Mouse (Mus musculus): ENCODE results near the gene Tctn1. TPM values are rescaled to one million over a fixed set of nuclear protein-coding genes. Genes with fewer than 3 reads are reported as not detected.

Tctn1 gene
- polyA plus RNA-seq, 1 experiment from 2014 or later: 2.7 TPM

DNA sequence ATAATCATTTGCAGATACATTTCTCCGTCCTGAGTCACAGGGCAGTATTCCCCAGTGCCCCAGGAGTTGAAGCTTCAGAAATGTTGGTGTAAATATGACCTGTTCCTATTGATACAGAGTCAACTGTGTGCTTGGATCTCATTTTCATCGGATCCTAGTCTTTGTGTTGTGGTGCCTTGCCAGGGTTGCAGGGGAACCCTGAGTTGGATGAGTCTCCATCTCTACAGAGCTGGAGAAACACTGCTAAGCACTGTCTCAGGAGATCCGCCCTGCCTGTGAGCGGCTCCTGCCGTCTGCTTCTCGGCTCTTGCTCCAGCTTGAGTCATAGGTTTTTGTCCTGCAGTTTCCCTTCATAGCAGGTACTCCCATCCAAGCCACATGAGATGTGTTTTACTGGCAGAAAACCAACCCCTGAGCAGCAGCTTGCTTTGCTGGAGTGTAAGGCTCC lies 35.8 kb upstream of the Tctn1 start:
- H3K9me3 ChIP-seq (replicated peaks): no peaks in the 10 kb centered on the region
- H3K27ac ChIP-seq (ENCODE audit: poor library complexity, severe bottlenecking): no peak overlapping the region
- 85% methylated on average over 6 of the region's 6 CpGs for WGBS
- no peaks in the 10 kb centered on the region for H3K27me3 ChIP-seq (replicated peaks)
- H3K4me3 ChIP-seq: no peak overlapping the region
- no peak for ATAC-seq (ENCODE audit: insufficient number of reproducible peaks, low FRiP score)
- no peak overlapping the region for H3K9ac ChIP-seq
- H3K4me1 ChIP-seq (replicated peaks): peaks cover 55% of the 10 kb centered on the region
- H3K36me3 ChIP-seq: peaks cover 4% of the 10 kb centered on the region; the same call in 1 of the 2 replicates
- H3K4me2 ChIP-seq: no peak overlapping the region

DNA sequence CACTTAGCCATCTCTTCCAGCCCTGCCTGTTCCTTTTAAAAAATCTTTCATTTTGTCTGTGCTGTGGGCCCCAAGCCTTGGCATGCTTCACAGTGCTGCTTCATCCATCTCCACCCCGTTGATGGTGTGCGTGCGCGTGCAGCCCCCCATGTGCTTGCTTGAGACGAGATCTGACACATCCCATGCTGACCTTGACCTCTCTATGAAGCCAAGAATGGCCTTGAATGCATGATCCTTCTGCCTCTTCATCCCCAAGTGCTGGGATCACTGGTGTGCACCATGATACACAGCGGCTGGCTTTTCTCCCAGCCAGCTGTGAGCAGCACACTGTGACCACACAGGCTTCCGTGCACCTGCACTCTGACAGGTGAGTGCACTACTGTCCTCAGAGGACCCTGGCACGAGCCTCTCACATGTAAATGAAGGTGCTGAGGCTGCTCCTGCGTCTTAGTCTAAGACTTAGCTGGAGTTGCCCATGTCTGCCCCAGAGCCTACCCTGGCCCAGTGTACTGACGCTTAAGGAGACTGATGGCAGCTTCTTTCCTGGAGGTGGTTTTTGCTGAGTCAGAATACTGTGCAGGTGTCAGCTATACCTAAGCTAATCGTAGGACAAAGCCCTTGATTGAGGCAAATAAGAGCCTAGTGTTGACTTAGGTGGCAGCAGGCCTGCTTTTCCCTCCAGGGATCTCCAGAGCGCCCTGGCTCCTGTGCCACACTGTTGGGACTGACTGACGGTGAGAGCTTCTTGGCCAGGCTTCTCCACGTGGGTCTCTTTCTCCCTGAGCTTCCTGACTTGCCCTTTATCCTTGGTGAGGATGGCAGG lies 31.1 kb upstream of the Tctn1 start:
- Histone ChIP-seq H3K36me3 (peaks cover 2% of the 10 kb centered on the region; the same call in 1 of the 2 replicates), H3K4me1 (replicated peaks) (peaks cover 63% of the 10 kb centered on the region), H3K4me3 (no peak overlapping the region), H3K4me2 (no peak overlapping the region), H3K27ac (ENCODE audit: poor library complexity, severe bottlenecking) (no peak overlapping the region), H3K9me3 (replicated peaks) (no peaks in the 10 kb centered on the region), H3K27me3 (replicated peaks) (no peaks in the 10 kb centered on the region), H3K9ac (no peak overlapping the region)
- no peak for ATAC-seq (ENCODE audit: insufficient number of reproducible peaks, low FRiP score)
- WGBS: 88% methylated on average over 14 of the region's 14 CpGs

- H3K9me3 ChIP-seq (replicated peaks): 0 out of 2 replicates have a peak, but pooled peaks cover 2% of the 10 kb centered on the region
- peaks cover 2% of the 10 kb centered on the region; the same call in 1 of the 2 replicates for H3K36me3 ChIP-seq
- no peak overlapping the region for H3K27ac ChIP-seq (ENCODE audit: poor library complexity, severe bottlenecking)
- peaks cover 63% of the 10 kb centered on the region for H3K4me1 ChIP-seq (replicated peaks)
- H3K27me3 ChIP-seq (replicated peaks): no peaks in the 10 kb centered on the region
- H3K4me3 ChIP-seq: no peak overlapping the region
- 87% methylated on average over 3 of the region's 3 CpGs for WGBS
- no peak overlapping the region for H3K4me2 ChIP-seq
- no peak overlapping the region for H3K9ac ChIP-seq
- ATAC-seq (ENCODE audit: insufficient number of reproducible peaks, low FRiP score): no peak
These were observed 30.0 kb upstream of the Tctn1 start for GRCm38 (mm10) chr5:122294219-122294735.

DNA sequence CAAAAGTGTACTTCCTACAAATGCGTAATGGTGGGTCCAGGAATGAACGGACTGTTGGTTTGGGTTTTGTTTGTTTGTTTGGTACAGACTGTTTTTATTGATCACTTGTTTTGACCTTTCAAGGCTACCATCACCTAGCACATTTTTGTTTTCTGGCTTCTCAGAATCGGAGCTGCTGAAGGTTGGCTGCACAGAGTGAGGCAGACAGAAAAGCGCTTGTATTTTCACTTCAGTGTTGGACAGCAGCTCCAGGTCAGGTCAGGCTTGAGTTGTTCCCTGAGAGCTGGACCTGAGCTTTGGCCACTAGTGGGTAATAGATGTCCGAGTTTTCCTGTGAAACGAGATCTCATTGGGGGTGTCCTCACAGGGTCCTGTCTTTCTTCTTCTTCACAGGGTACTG lies 28.9 kb upstream of the Tctn1 start:
- Histone ChIP-seq H3K27me3 (replicated peaks) (no peaks in the 10 kb centered on the region), H3K4me3 (no peak overlapping the region), H3K4me1 (replicated peaks) (peaks cover 59% of the 10 kb centered on the region), H3K9ac (no peak overlapping the region), H3K9me3 (replicated peaks) (0 out of 2 replicates have a peak, but pooled peaks cover 2% of the 10 kb centered on the region), H3K4me2 (no peak overlapping the region), H3K36me3 (peaks cover 10% of the 10 kb centered on the region; the same call in 1 of the 2 replicates), H3K27ac (ENCODE audit: poor library complexity, severe bottlenecking) (peak overlapping the region; percentile 33; the same call in 1 of the 2 replicates)
- 63% methylated on average over 6 of the region's 6 CpGs for WGBS
- ATAC-seq (ENCODE audit: insufficient number of reproducible peaks, low FRiP score): no peak

GRCm38 (mm10) chr5:122291553-122292339 lies 27.5 kb upstream of the Tctn1 start:
- Histone ChIP-seq H3K9ac (0 out of 2 replicates have a peak overlapping the region, but pooled peaks have one; percentile 4), H3K27ac (ENCODE audit: poor library complexity, severe bottlenecking) (no peak overlapping the region; the same call in 1 of the 2 replicates), H3K4me1 (replicated peaks) (peaks cover 61% of the 10 kb centered on the region), H3K4me3 (no peak overlapping the region), H3K9me3 (replicated peaks) (0 out of 2 replicates have a peak, but pooled peaks cover 2% of the 10 kb centered on the region), H3K4me2 (no peak overlapping the region), H3K27me3 (replicated peaks) (no peaks in the 10 kb centered on the region), H3K36me3 (peaks cover 19% of the 10 kb centered on the region)
- WGBS: 64% methylated on average over 17 of the region's 17 CpGs
- no peak for ATAC-seq (ENCODE audit: insufficient number of reproducible peaks, low FRiP score)

GRCm38 (mm10) chr5:122291149-122291548 lies 26.9 kb upstream of the Tctn1 start:
- ATAC-seq (ENCODE audit: insufficient number of reproducible peaks, low FRiP score): no peak
- Histone ChIP-seq H3K9ac (0 out of 2 replicates have a peak overlapping the region, but pooled peaks have one; percentile 4), H3K9me3 (replicated peaks) (0 out of 2 replicates have a peak, but pooled peaks cover 2% of the 10 kb centered on the region), H3K4me1 (replicated peaks) (peaks cover 62% of the 10 kb centered on the region), H3K27ac (ENCODE audit: poor library complexity, severe bottlenecking) (no peak overlapping the region), H3K27me3 (replicated peaks) (no peaks in the 10 kb centered on the region), H3K4me3 (no peak overlapping the region), H3K4me2 (no peak overlapping the region), H3K36me3 (peaks cover 19% of the 10 kb centered on the region)
- 37% methylated on average over 6 of the region's 6 CpGs for WGBS

DNA sequence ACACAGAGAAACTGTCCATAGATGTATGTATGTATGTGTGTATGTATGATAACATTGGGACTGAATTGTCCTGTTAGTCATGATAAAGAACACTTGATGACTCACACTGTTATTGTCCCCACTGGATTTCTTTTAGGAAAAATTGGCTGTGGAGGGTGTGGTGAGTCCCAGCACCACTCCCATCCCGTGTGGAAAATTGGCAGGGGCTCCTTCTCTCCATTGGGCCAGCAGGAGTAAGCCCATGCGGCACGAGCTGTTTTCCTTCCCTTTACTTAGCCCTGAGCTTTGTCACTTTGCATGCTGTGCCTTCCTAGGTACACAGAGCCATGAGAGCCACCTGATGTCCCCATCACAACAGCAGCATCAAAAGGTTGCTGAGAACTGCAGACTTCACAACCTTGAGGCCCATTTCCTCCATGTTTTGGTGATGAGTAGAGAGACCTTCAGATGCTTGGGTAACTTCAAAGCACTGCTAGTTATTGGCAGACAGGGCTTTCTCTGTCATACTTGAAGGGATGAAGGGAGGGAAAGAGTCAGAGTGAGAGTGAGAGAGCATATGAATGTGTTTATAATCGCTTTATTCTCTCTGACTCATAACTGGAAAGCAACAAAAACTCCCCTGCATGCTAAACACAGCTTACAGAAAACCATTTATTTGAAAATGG lies 24.0 kb upstream of the Tctn1 start:
- Histone ChIP-seq H3K9ac (no peak overlapping the region), H3K27ac (ENCODE audit: poor library complexity, severe bottlenecking) (no peak overlapping the region), H3K36me3 (peaks cover 19% of the 10 kb centered on the region), H3K4me2 (no peak overlapping the region), H3K4me1 (replicated peaks) (peaks cover 48% of the 10 kb centered on the region), H3K27me3 (replicated peaks) (no peaks in the 10 kb centered on the region), H3K4me3 (no peak overlapping the region), H3K9me3 (replicated peaks) (0 out of 2 replicates have a peak, but pooled peaks cover 2% of the 10 kb centered on the region)
- WGBS: 69% methylated on average over 4 of the region's 4 CpGs
- no peak for ATAC-seq (ENCODE audit: insufficient number of reproducible peaks, low FRiP score)

DNA sequence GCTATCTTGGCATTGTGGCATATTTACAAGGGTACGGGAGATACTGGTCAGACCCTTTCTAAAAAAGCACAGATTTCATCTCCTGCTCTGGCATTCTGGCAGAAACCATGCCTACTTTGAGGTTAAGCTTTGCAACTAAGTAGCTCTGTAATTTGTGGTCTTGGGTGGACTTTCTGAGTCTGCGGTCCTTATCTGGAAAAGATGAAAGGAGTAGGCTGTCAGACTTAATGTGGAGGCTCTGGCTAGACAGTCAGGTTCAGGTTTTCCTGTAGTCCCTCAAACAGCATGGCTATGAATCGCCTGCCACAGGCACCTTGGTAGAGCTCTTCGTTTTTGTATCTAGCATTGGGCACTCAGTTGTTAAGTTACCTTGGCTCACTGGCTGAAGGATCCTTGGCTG lies 22.8 kb upstream of the Tctn1 start:
- 0 out of 2 replicates have a peak, but pooled peaks cover 2% of the 10 kb centered on the region for H3K9me3 ChIP-seq (replicated peaks)
- H3K36me3 ChIP-seq: peaks cover 19% of the 10 kb centered on the region
- H3K9ac ChIP-seq: no peak overlapping the region
- no peak overlapping the region for H3K4me2 ChIP-seq
- peaks cover 36% of the 10 kb centered on the region for H3K4me1 ChIP-seq (replicated peaks)
- WGBS: 71% methylated on average over 4 of the region's 4 CpGs
- ATAC-seq (ENCODE audit: insufficient number of reproducible peaks, low FRiP score): no peak
- H3K4me3 ChIP-seq: no peak overlapping the region
- H3K27me3 ChIP-seq (replicated peaks): no peaks in the 10 kb centered on the region
- no peak overlapping the region for H3K27ac ChIP-seq (ENCODE audit: poor library complexity, severe bottlenecking)

GRCm38 (mm10) chr5:122286191-122286590 lies 21.9 kb upstream of the Tctn1 start:
- Histone ChIP-seq H3K27me3 (replicated peaks) (no peaks in the 10 kb centered on the region), H3K4me3 (peak overlapping the region; percentile 85; the same call in 1 of the 2 replicates), H3K9me3 (replicated peaks) (0 out of 2 replicates have a peak, but pooled peaks cover 2% of the 10 kb centered on the region), H3K9ac (peak overlapping the region; percentile 97; the same call in 1 of the 2 replicates), H3K36me3 (peaks cover 19% of the 10 kb centered on the region), H3K4me2 (peak overlapping the region; percentile 99), H3K4me1 (replicated peaks) (peaks cover 31% of the 10 kb centered on the region), H3K27ac (ENCODE audit: poor library complexity, severe bottlenecking) (no peak overlapping the region)
- no peak for ATAC-seq (ENCODE audit: insufficient number of reproducible peaks, low FRiP score)
- WGBS: 88% methylated on average over 10 of the region's 10 CpGs

GRCm38 (mm10) chr5:122285767-122286150 lies 21.5 kb upstream of the Tctn1 start:
- Histone ChIP-seq H3K9me3 (replicated peaks) (0 out of 2 replicates have a peak, but pooled peaks cover 2% of the 10 kb centered on the region), H3K4me3 (peak overlapping the region; percentile 85), H3K27ac (ENCODE audit: poor library complexity, severe bottlenecking) (peak overlapping the region; percentile 87; the same call in 1 of the 2 replicates), H3K36me3 (peaks cover 19% of the 10 kb centered on the region), H3K4me2 (peak overlapping the region; percentile 99), H3K4me1 (replicated peaks) (peaks cover 31% of the 10 kb centered on the region), H3K9ac (peak overlapping the region; percentile 97), H3K27me3 (replicated peaks) (no peaks in the 10 kb centered on the region)
- ATAC-seq (ENCODE audit: insufficient number of reproducible peaks, low FRiP score): no peak
- 53% methylated on average over 7 of the region's 7 CpGs for WGBS

Measured in heart, embryonic 12.5 days (tissue).